Mouse (Mus musculus) urinary bladder, postnatal 14 days (tissue): ENCODE measurements around the gene Wwc2.
A peak's percentile ranks its signal among the peaks of the same experiment; 100 is the strongest.

Experiments
- DNase-seq: peaks from one replicate; pipeline ENCODE4 v3.0.0; 2021; ENCODE audit warnings: low spot score

The Wwc2 gene

DNA sequence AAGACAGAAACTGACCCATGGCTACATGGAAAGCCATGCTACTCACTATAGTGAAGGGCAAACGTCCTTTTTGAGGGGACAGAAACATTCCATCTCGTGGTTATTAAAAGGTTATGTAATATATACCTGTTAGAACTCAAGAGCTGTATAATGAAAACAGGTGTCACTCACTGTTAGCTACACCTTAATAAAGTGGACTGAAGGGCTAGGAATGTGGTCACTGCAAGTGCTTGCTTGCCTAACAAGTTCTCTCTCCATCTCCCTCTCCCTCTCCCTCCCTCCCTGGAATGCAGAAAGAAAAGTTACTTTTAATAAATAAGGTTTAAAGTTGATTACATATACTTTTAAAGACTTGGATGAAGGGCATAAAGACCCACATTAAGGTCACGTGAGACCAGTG lies 88.0 kb downstream of the Wwc2 start:
- DNase-seq, result no peak

DNA sequence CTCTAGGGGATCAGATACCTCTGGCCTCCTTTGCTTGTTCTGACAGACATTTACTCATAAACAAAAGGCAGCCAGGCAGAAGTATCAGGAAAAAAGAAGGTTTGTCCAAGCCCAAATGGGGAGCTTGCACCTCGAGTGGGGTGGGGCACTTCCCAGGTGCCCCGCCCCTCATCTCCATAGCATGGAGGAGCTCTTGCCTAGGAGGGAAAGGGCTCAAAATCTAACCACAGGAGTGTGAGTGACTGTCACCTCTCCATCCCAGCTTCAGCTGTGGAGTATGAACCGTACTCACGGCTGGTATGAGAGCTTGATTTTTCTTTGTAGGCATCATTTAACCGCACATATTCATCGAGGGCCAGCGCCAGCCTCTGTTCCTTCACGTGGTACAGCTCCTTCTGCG lies 90.4 kb downstream of the Wwc2 start:
- no peak for DNase-seq

DNA sequence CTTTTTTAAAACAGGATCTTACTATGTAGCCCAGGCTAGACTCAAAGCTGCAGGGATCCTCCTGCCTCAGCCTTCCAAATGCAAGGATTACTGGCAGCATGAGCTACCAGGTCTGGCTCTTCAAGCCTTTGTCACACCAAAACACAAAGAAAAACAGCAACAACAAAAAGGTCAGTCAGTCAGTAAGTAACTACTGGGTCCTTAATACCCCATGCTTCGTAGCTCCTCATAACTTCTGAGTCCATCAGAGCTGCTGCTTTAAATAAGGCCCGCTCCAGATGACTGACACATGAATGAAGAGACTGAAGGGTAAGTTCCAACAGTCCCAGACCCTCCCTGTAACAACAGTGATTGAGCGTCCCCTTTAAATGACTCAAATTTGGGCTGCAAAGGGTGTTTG lies 90.8 kb downstream of the Wwc2 start:
- DNase-seq, result no peak

DNA sequence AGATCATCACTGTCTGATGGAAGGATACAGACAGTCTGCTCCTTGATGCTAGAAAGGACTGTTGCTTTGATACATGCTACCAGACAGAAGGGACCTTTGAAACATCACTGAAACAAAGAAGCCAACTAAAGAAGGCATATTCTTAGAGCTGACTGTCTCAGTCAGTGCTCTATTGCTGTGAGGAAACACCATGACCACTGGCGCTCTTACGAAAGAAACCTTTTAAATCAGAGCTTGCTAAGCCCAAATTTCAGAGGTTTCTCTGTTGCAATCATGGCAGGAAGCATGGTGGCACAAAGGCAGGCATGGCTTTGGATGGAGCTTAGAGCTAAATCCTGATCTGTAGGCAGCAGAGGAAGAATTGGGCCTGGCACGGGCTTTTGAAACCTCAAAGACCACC lies 98.3 kb downstream of the Wwc2 start:
- DNase-seq, result no peak

DNA sequence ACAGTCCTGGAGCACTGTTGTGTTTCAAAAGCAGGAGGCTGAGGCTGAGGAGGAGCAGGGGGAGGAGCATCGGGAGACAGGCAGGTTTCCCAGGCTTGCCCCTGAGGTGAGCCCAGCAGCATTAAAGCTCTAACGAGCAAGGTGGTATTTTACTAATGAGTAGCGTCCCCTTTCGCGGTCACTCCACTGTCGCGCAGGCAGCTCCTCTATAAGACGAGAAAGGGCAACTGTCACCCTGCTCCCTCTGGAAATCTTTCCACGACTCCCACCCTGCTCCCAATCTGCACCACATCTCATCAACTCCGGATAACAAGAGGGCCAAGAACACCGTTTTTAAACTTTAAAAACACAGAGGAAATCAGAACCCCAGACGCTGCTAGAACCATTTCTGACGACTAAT lies 99.1 kb downstream of the Wwc2 start:
- DNase-seq, result no peak

DNA sequence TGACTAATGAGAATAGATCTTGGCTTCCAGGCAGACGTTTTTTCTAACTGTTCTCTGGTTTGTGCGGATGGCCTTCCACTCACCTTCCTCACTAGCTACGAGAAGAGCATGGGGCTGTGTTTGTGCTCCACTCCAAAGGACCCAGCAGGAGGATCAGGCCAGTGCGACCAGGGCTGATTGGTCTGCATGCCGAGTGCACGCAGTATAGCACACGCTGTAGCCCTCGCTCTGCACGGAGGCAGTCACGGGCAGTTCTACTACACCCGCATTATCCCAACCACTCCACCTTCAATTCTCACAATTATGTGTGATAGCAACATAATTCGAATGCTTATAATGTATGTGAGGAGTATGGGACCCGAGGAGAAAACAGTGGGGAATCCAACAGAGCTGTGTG lies 99.9 kb downstream of the Wwc2 start:
- no peak for DNase-seq

DNA sequence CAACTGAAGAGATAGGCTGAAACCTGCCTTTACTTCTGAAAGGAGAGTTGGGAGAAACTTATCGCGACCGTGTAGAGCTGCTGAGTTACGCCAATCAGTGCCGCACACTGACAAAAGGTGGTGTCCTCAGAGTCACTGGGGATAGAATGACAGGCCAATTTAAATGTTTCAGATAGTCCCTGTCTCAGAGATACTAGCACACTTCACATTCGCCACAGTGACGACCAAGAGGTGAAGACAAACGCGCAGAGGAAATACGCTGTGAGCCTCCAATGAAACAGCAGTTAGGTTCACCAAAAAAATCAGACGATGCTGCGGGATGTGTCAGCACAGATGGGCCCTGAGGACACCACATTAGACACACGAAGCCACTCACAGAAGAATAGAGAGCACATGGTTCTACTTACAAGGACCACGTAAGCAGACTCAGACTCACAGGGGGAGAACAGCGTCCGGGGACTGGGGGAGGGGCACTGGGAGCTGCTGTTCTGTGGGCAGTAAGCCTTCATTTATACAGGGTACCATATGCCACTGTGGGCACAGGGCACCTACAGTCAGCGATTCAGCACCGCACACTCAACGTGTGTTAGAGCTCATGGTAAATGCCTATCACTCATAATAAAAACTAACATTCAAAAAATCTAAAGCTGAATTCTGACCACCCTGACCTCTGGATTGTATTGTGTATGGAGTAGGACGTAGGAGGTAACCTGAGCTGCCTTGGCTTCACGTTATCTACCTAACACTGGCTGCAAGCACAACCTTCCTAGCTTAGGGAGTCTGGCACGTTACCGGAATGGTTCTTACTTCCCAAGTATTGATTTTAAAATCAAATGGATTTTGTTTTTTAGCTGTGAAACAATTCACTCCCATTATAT lies 100.5 kb downstream of the Wwc2 start:
- DNase-seq, result no peak

DNA sequence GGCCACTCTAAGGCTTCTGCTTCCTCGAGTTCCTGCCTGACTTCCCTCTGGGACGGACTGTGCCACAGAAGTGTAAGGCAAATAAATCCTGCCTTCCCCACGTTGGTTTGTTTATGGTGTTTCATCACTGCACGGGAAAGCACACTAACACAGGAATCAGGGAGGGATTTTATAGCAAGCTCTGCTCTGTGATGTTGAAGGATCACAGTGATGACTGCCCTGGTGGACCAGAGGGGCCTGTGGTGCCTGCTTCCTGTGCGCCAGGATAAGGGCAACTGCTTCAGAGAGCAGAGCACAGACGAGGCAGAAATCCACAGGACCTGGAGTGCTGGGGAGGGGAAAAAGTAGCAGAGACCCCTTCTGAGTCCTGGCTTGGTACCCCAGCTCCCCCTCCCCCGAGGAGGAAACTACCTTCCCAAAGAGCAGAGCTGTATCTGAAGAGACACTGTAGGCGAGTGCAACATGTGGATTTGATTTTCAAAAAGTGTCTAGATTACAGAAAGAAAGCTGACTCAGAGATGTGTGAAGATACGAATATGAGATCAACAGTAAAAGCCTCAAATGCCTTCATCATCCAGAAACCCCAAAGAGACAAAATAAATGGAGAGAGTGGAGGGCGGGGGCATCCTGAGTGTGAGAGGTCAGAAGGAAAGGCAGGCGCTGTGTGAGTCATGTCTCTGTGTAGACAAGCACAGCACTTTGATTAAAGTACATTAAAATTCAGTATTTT lies 101.7 kb downstream of the Wwc2 start:
- no peak for DNase-seq

DNA sequence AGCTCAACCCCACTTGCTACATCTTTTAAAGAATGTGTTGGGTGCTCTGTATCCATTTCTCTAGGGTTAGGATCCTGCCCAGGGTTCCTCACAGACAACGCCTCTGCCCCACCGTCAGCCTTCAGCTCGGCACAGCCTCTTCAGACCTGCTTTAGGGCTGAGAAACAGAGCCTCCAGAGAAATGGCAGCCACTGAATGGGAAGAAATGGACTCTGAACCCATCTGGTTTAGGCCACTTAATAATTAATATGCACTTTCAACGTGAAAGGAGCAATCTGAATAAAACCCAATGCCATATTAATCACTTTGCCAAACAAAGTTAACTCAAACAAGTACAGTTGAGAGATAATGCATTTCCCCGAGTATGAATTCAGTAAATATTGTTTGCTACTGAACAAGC lies 106.4 kb downstream of the Wwc2 start:
- DNase-seq, result no peak

DNA sequence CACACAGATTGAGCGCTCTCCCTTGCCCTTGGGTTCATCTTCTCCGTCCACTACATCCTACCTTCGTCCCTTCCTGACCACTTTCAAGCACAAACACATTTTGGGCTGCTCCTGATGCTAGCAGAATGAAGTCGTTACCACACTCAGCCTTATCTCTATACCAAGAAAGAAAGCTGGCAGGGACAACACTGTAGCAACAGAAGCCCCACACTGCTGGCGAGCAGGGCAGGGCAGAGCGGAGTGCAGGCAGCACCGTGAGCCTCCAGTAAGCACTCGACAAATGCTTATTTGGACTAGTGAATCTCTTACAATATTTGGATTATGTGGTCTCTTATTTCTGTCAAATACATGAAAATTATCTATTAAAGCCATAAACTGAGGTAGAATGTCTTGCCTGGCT lies 107.0 kb downstream of the Wwc2 start:
- DNase-seq, result no peak

DNA sequence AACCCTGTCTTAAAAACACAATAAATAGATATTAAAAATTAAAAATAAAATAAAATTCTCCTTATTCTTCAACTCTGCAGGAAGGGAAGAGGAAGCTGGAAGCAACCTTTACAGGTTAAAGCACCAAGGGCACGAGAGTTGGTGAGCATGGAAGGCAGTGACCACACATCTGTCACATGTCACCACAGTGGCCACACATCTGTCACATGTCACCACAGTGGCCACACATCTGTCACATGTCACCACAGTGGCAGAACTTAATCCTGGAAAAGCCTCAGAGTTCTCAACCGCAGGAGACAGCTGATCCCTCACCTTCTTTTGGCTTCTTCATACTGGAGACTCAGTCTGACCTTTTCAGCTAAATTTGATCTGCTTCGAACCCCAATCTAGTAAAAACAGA lies 112.2 kb downstream of the Wwc2 start:
- DNase-seq, result no peak

DNA sequence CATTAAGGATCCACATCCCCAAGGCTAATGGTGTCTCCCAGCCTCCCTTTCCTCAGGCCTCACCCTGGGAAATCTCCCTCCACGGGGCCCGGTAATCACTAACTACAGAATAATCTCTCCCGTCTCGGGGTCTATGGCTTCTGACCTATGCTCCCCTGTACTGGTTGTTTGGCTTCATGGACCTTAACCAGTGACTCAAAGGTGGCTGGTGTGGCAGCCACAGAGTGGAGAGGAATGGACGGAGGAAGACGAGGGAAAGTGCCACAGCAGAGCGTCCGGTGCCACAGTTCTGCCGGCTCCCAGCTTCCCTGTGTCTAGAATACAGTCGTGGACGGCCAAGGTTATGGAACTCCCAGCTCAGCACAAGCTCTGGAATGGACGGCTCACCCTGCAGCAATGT lies 114.9 kb downstream of the Wwc2 start:
- DNase-seq, result no peak

DNA sequence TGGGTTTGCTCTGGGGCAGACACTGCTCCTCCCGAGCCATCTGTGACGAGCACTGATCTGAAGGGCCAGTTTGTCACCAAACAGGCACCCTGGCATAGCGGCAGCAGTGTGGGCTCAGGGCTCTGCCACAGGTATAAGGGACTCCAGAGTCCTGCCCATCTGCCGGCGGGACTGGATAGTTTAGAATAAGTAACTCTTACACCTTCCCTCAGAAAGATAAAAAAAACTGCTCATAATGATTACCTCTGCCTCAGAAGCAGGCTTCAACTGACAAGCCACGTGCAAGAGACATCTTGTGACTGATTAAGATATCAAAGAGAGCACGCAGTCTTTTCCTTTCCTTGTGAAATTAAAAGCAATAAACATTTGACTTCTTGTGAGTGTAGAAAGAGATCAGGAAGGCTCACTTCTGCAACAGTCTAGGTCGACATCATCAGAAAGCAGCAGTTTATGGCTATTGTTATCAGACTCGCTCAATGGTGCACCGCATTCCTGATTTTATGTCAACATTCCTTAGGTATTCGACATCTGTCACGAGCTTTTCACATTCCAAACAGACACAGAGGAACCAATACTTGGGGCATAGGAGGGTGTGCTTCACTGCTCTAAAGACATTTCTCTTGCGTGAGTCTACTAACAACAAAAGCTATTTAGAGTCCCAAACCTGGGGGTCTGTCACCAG lies 116.1 kb downstream of the Wwc2 start:
- no peak for DNase-seq

DNA sequence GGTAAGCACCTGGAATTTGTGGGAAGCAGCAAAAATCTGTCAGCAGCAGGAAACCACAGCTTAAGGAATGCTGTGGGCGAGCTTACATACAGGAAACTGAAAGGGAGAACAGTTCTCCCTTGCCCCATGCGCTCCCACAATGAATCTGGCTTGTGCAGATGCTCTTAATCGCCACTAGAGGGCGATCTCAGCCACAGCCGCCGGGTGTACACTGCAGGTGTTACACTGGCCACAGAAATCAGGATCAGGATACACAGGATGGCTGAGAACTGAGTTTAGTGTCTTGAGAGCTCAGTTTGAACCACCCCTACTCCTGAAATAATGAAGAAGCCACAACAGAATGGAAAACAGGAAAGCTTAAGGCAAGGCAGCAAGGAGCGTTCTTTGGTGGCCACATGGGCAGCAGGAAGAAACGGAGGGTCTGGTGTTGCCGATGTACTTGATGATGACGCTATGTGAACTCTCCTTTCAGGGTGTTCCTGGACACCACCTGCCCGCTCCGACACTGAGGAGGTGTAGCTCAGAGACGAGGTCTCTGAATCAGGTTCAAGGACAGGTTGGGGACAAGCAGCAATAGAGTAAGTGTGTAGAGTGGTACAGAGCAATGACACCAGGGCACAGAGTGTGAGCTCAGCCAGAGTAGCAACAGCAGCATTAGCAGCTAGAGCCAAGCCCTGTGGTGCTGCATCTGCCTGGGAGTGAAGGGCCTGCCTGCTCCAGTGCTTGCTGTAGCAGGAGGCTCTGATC lies 118.2 kb downstream of the Wwc2 start:
- peak; percentile 25 for DNase-seq

DNA sequence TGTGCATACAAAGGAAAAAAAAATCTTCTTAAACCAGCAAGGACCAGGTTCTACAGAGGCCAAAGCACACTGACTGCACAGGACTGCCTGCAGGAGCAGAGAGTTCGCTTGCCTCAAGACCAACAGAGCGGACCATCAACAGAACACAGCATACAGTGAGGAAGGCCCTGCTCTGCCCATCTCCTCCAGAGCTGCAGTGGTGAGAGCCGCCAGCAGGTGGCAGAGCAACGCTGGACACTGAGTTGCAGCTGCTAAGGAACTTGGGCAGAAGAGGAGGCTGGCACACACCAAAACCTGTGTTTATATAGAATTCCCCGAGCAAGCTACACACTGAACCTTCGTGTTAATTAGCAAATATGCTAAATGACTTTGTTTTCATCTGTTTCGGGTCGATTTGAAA lies 123.7 kb downstream of the Wwc2 start:
- peak; percentile 85 for DNase-seq

DNA sequence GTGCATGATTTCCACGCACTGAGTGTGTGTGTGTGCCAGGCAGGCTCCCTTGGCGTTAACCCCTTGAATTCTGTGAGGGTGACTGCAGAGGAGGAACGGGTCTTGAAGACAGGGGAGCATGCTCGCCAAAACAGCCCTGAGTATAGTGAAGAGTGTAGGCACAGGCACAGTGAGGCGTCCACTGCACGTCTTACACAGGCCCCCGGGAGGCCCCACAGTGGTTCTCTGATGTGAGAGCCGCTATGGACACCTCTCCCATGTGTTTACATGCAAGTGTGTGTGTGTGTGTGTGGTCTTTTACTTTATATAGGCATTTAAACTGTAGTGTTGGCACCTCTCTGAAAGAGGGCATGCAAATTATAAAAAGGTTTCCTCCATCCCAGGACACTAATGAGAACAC lies 124.2 kb downstream of the Wwc2 start:
- DNase-seq, result no peak

DNA sequence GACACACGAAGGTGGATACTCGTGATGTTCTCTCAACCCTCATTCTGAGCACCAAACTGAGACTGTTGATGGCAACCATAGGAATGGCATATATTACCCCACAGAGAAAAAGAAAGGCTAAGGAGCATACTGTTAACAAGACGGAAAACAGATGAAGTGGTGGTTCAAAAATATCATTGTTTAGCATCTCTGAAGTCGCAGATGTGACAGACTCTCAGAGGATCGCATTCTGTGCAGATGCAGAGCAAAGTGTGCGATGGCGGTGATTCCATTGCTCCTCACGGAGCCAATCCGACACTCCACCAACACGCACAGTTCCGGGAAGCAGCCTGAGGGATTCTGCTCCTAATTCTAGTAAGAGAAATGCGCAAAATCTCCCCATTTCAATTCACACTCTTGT lies 131.5 kb downstream of the Wwc2 start:
- no peak for DNase-seq

DNA sequence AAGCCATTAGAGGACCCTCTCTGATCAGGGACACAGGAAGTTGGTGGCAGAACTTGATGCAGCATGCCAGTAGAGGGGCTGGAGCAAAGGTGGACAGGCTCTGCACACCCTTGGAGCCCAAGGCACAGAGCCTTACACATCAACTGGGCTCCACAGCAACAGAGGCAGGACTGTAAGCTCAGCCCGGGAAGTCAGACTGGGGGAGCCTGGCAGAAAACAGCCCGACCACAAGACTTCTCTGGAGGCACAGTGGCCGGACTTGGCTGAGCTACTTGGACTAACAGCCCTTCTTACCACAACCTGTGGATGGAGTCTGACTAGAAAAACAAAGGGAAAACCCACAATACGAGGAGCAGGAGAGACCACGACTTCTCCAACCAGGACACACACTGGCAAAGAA lies 137.4 kb downstream of the Wwc2 start:
- DNase-seq, result no peak

DNA sequence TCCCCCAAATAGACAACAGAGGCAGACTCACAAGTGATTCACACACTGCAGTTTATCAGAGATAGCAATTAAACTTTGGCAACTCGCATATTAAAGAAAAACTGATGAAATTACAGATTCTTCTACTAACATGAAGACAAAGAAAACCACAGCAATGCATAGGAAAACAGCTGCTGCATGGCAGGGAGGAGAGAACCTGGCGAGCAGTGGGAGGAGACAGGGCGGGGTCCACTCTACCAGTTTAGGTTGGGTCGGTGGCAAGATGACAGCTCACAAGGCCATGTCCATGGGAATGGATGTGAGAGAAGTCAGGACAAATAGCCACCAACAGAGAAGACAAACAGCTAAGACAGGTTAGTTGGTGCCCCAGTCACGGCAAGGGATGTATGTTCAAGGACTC lies 138.0 kb downstream of the Wwc2 start:
- no peak for DNase-seq

DNA sequence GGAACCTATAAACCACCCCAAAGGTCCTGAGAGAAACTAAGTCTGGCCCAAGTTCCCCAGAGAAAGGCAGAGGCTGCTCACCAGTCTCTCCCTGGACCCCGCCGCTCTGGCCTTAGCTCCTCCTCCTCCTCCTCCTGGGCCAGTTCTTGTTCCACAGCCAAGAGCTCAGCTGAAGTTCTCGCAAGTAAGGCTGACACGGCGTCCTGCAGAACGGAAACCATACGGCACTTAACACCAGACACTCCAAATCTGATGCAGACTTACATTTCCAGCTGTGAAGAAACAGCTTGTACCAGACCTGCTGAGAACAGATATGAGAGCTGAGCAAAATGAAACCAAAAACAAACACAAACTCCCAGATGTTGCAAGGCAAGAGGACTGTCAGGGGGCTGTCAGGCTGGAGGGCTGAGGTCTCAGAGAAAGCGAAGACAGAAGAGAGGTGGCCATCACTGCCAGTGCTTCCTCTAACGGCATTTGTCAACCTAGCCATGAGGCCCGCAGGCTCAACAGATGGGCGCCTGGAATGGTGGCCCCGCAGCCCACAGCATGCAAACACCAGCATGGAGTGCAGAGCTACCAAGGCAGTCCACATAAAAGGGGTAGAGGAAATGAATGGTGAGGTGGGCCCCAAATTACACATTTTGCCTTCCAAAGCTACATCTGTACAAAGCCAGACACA lies 138.8 kb downstream of the Wwc2 start:
- peak; percentile 68 for DNase-seq

DNA sequence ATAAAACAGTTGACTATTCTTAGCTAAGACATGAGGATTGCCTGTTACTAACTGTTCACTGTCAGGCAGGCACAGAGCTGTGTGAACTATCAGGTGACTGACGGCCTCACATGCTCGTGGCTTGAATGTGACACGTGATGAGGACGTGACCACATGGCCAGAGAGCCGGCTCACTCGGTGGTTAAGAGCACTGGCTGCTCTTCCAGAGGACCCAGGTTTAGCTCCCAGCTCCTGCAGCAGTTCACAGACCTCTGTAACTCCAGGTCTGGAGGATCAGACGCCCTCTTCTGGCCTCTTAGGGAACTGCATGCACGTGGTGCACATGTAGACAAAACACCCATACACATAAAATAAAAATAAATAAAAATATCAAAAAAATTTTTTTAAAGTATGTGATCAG lies 140.9 kb downstream of the Wwc2 start:
- no peak for DNase-seq

DNA sequence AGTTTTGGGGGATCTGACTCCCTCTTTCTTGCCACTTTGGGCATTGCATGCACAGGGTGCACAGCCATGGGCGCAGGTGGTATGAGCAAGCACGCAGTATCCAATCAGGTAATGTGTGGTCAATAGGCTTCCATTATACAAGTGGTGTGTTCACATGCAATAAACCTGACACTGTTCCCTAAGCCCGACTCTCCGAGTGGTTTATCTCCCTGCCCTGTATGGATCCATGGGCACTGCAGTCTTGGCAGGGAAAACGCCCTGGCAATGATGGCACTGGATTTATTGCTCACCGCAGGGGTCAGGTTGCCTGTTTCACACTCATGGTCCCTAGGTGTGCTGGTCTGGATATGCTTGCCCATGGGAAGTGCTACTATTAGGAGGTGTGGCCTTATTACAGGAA lies 142.8 kb downstream of the Wwc2 start:
- DNase-seq, result no peak
